Mouse (Mus musculus): ENCODE results near the gene Ttc23l.

The Ttc23l gene

GRCm38 (mm10) chr15:10558465-10558864, at the start of gene Ttc23l:
Ttc23l (minus strand) TSS chr15:10558668.
- DNase-seq (ENCODE audit: low spot score in 2 of 2) = no peak

- no peak for DNase-seq (ENCODE audit: low spot score in 2 of 2)
These were observed 40.9 kb upstream of the Ttc23l start for GRCm38 (mm10) chr15:10599413-10599812.

- DNase-seq (ENCODE audit: low spot score in 2 of 2) = no peak
These were observed 40.1 kb upstream of the Ttc23l start for GRCm38 (mm10) chr15:10598259-10599225.

- DNase-seq (ENCODE audit: low spot score in 2 of 2) = no peak
These were observed 38.4 kb upstream of the Ttc23l start for GRCm38 (mm10) chr15:10596871-10597270.

- DNase-seq (ENCODE audit: low spot score in 2 of 2) = no peak
These were observed 36.9 kb upstream of the Ttc23l start for GRCm38 (mm10) chr15:10595408-10595807.

- no peak for DNase-seq (ENCODE audit: low spot score in 2 of 2)
These were observed 36.4 kb upstream of the Ttc23l start for GRCm38 (mm10) chr15:10594910-10595309.

- DNase-seq (ENCODE audit: low spot score in 2 of 2) = no peak
These were observed 34.6 kb upstream of the Ttc23l start for GRCm38 (mm10) chr15:10593094-10593493.

GRCm38 (mm10) chr15:10586565-10586964, 28.1 kb upstream of the Ttc23l start:
- DNase-seq (ENCODE audit: low spot score in 2 of 2) = no peak

- DNase-seq (ENCODE audit: low spot score in 2 of 2) = no peak
These were observed 26.1 kb upstream of the Ttc23l start for GRCm38 (mm10) chr15:10584359-10585187.

GRCm38 (mm10) chr15:10583408-10583807, 24.9 kb upstream of the Ttc23l start:
- peak in 1 of 2 experiments; percentile 24 for DNase-seq (ENCODE audit: low spot score in 2 of 2)

GRCm38 (mm10) chr15:10579159-10579558, 20.7 kb upstream of the Ttc23l start:
- no peak for DNase-seq (ENCODE audit: low spot score in 2 of 2)

- DNase-seq (ENCODE audit: low spot score in 2 of 2) = no peak
These were observed 8.0 kb upstream of the Ttc23l start for GRCm38 (mm10) chr15:10566486-10566885.

- DNase-seq (ENCODE audit: low spot score in 2 of 2) = no peak
These were observed 5.7 kb upstream of the Ttc23l start for GRCm38 (mm10) chr15:10564201-10564600.

- no peak for DNase-seq (ENCODE audit: low spot score in 2 of 2)
These were observed 3.8 kb upstream of the Ttc23l start for GRCm38 (mm10) chr15:10562281-10562680.

GRCm38 (mm10) chr15:10560005-10560404, 1.5 kb upstream of the Ttc23l start:
- no peak for DNase-seq (ENCODE audit: low spot score in 2 of 2)

GRCm38 (mm10) chr15:10554336-10554735, 4.1 kb downstream of the Ttc23l start:
- no peak for DNase-seq (ENCODE audit: low spot score in 2 of 2)

- no peak for DNase-seq (ENCODE audit: low spot score in 2 of 2)
These were observed 18.0 kb downstream of the Ttc23l start for GRCm38 (mm10) chr15:10540271-10541088.

- no peak for DNase-seq (ENCODE audit: low spot score in 2 of 2)
These were observed 22.5 kb downstream of the Ttc23l start for GRCm38 (mm10) chr15:10535969-10536368.

GRCm38 (mm10) chr15:10534591-10534990, 23.9 kb downstream of the Ttc23l start:
- DNase-seq (ENCODE audit: low spot score in 2 of 2) = no peak

GRCm38 (mm10) chr15:10533361-10533760, 25.1 kb downstream of the Ttc23l start:
- DNase-seq (ENCODE audit: low spot score in 2 of 2) = peak in 1 of 2 experiments; percentile 3

GRCm38 (mm10) chr15:10531352-10531751, 27.1 kb downstream of the Ttc23l start:
- no peak for DNase-seq (ENCODE audit: low spot score in 2 of 2)

GRCm38 (mm10) chr15:10525896-10526295, 32.6 kb downstream of the Ttc23l start:
- DNase-seq (ENCODE audit: low spot score in 2 of 2) = no peak

Measured in cerebellum, postnatal 4 days (tissue).